Mouse (Mus musculus) Patski (cell line): ENCODE data around the gene Azin2. TPM values are rescaled to one million over a fixed set of nuclear protein-coding genes. Genes with fewer than 3 reads are reported as not detected.

Experiments used
- ATAC-seq: fragments of 100-300 bp; one replicate; pipeline ENCODE4 v1.8.0; 2021
- CTCF ChIA-PET: fragments of 350-600 bp; sonication (Branson Sonifier 250); formaldehyde crosslinking; loops from one replicate; lab custom pipeline; 2022; ENCODE audit warnings: inconsistent platforms; lab: Charles Lee
- POLR2A ChIA-PET: fragments of 350-600 bp; sonication (Branson Sonifier 250); formaldehyde crosslinking; loops from one replicate; lab custom pipeline; 2022; ENCODE audit warnings: antibody characterized with exemption, inconsistent platforms; lab: Charles Lee
- DNase-seq: peaks from one replicate; pipeline ENCODE4 v3.0.0-alpha.2; 2011; ENCODE audit warnings: low read depth, low spot score
- H3K27me3 ChIP-seq: fragments of 371-371 bp; one replicate; pipeline ENCODE4 v1.5.1; 2021
- CTCF ChIP-seq: fragments of 100-300 bp; IDR thresholded peaks from one replicate; pipeline ENCODE4 v1.5.1; 2021
- in situ Hi-C: fragments of 300-500 bp; cut with MboI; formaldehyde crosslinking; loops from 3 replicates; pipeline ENCODE4 v1.11.1; 2018; ENCODE audit warnings: low pct_unique_long_range_greater_than_20kb, mixed read lengths
- polyA plus RNA-seq: library from polyadenylated mRNA; unstranded; gene quantifications from one replicate; pipeline ENCODE4 v1.2.3, GENCODE M21; 2021

The Azin2 gene
- polyA plus RNA-seq, 1 experiment from 2014 or later = 18.0 TPM

DNA sequence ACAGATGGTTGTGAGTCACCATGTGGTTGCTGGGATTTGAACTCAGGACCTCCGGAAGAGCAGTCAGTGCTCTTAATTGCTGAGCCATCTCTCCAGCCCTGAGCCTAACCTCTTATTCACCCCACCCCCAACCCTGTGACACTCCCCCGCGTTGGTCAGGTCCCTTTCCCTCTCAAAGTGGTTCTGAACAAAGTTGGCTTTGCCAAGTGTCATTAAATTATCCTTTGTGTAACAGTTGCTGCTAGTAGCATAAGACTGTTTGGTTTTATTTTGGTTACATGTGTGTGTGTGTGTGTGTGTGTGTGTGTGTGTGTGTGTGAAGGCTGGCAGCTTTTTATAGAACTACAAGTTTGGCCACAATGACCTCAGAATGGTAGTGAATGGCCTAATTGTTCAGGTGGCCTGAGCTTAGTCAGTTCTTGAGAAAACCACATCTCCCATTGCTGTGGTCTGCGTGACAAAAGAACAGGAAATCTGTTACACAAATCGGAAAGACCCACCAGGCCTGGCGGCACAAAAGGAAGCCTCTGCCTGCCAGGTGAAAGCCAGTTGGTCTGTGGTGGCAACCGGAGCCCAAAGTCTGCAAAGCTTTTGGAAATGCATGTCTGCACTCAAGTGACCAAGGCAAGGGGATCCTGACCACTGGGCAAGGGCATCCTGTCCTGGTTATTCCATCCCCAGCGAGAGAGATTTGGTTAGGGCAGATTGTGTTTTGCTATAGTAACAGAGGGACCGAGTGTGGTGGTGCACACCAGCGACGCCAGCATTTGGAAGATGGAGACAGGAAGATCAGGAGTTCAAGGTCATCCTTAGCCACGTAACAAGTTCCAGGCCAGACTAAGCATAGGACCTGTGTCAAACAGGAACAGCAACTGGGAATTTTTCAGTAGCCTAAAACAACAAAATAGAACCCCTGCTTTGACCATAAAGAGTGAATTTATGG is 18.9 kb upstream of the Azin2 start:
- ATAC-seq (no peak), DNase-seq (no peak)
- POLR2A ChIA-PET = no interaction called here
- H3K27me3 ChIP-seq = no peaks in the 10 kb centered on the region
- CTCF ChIA-PET = interaction anchor here (1.0 kb wide), 1 partner anchor 11 kb away, joined by 3 read pairs; the partner anchor contains the start of gene Ak2
- no peak for TF ChIP-seq CTCF
- in situ Hi-C loops = no loop called here

DNA sequence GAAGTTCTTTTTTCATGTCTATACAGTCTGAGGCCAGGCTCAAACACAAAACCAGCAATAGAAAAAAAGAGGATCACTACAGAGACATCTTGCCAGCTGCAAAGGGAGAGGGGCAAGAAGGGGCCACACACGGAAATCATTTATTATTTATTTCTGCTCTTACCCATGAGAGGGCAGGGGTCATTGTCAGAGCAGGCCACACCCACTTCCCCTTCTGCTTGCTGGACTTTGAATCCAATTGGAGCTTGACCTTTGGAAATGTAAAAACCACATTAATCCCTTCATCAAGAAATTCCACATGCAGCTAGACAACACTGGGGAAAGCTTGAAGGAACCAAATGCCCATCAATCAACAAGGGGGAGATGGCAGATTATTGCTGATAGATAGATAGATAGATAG is 16.4 kb upstream of the Azin2 start:
- no peaks in the 10 kb centered on the region for H3K27me3 ChIP-seq
- TF ChIP-seq CTCF = no peak
- CTCF ChIA-PET = no interaction called here
- POLR2A ChIA-PET = no interaction called here
- DNase-seq (no peak), ATAC-seq (no peak)
- in situ Hi-C loops = no loop called here

DNA sequence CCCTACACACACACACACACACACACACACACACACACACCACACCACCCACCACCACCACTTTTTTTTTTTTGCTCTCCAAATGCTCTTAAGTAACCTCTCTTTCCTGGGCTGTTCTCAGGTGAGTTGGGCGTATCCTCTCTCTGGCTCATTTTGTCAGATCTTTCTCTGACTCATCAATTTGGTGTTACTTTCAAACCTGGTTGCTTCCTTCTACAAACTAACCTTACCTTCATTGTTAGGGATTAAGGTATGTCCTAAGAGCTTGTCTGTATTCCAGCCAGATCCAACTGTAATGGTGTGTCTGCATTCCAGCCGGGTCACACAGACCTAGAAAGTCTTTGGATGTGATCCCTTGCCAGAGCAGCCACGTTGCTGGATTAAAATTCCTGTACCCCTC is 15.0 kb upstream of the Azin2 start:
- CTCF ChIA-PET = interaction anchor here (0.9 kb wide), 1 partner anchor 11 kb away, joined by 3 read pairs; no protein-coding TSS in a partner anchor
- in situ Hi-C loops = no loop called here
- H3K27me3 ChIP-seq = no peaks in the 10 kb centered on the region
- ATAC-seq (no peak), DNase-seq (no peak)
- POLR2A ChIA-PET = interaction anchor here (1.1 kb wide), 1 partner anchor 91 kb away, joined by 3 read pairs; no protein-coding TSS in a partner anchor
- no peak for TF ChIP-seq CTCF

DNA sequence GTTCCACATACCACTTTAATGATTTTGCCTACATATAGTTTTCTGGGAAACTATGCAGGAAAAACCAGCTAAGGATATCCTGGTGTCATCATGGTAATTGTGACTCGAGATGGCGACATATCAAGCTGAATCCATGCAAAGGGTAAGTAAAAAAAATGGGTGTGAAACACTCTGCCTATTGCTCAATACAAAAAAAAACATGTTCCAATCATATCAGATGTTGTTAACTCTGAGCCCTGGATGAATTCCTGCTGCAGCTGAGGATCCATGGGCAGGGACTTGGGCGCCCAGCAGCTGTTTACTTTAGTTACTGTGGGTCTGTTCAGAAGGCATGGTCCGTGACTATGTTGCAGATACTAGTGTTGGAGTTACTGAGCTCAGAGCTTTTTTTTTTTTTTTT is 14.3 kb upstream of the Azin2 start:
- ATAC-seq = no peak
- CTCF ChIA-PET = interaction anchor here (0.8 to 1.5 kb wide), 6 partner anchors 12 to 107 kb away, joined by 3 to 4 read pairs (median 3); partner anchors contain the start of gene Ak2
- in situ Hi-C loops = no loop called here
- TF ChIP-seq CTCF = no peak
- POLR2A ChIA-PET = interaction anchor here (0.7 to 1.1 kb wide), 2 partner anchors 15 to 91 kb away, joined by 3 to 5 read pairs; no protein-coding TSS in a partner anchor
- no peak for DNase-seq
- H3K27me3 ChIP-seq = no peaks in the 10 kb centered on the region

DNA sequence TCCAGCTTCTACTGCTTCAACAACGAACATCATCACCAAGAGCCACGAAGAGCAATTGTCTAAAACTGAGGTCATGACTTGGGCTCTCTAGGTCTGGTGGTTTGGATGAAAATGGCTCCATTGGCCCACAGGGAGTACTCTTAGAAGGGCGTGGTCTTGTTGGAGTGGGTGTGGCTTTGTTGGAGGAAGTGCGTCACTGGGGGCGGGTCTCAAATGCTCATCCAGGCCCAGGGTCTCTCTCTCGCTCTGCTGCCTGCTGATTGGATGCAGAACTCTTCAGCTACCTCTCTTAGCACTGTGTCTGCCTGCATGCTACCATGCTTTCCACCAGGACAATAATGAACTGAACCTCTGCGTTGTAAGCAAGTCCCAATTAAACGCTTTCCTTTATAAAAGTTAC is 12.4 kb upstream of the Azin2 start:
- ATAC-seq (no peak), DNase-seq (no peak)
- POLR2A ChIA-PET = no interaction called here
- in situ Hi-C loops = no loop called here
- CTCF ChIA-PET = no interaction called here
- no peak for TF ChIP-seq CTCF
- H3K27me3 ChIP-seq = no peaks in the 10 kb centered on the region

DNA sequence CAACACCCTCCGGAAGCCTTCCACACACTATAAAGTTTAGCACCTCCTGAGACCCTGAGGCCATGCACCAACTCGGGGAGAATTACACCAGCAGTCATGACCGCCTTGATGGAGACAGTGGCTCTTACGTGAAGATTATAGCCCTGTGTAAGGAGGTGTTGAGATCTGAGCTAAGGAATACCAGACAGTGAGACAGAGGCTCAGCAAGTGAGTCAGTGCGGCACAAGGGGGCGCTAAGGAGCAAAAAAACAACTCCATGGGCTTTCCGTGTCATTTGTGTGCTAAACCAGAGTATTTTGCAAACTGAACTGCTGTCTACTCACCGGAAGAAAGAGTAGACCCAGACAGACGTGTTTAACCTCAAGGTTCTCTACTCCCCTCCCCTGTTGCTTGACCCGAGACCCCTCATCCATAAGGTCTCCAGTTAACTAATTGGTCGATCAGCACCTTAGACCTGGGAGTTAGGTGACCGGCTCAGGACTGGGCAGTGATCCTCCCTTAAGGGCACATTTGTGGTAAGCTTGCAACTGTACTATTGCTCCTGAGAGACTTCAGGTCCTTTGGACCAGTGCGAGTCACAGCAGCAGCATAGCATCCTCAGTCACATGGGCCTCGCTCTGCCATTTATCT is 8.9 kb upstream of the Azin2 start:
- DNase-seq = no peak
- ATAC-seq = no peak
- no peak for TF ChIP-seq CTCF
- no peaks in the 10 kb centered on the region for H3K27me3 ChIP-seq
- ChIA-PET POLR2A (interaction anchor here (0.6 to 1.1 kb wide), 2 partner anchors 91 to 112 kb away, joined by 3 read pairs; no protein-coding TSS in a partner anchor), CTCF (interaction anchor here (0.8 to 1.7 kb wide), 11 partner anchors 9 to 116 kb away, joined by 3 to 9 read pairs (median 3); partner anchors contain the start of gene Azin2)
- in situ Hi-C loops = no loop called here

DNA sequence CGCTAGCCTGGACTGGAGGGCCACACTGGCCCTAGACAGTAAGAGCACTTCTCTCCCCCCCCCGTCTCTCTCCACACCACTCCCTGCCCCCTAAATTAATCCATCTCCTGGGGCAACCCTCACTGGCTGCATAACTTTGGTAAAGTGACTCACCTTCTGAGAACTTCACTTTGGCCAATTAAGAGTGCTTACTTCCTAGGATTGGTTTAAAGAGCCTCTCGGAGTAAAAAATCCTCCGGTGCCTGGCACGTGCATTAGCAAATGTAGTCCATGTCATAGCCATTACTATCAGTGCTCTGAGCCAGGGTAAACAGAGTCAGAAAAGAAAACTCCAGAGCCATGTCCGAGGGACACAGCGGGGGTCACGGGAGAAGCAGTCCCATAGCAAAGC is 8.2 kb upstream of the Azin2 start:
- ATAC-seq = no peak
- TF ChIP-seq CTCF = no peak
- in situ Hi-C loops = no loop called here
- DNase-seq = no peak
- H3K27me3 ChIP-seq = no peaks in the 10 kb centered on the region
- CTCF ChIA-PET = interaction anchor here (0.8 to 2.1 kb wide), 13 partner anchors 8 to 116 kb away, joined by 3 to 9 read pairs (median 3); partner anchors contain the start of gene Azin2
- POLR2A ChIA-PET = interaction anchor here (0.6 kb wide), 1 partner anchor 92 kb away, joined by 3 read pairs; no protein-coding TSS in a partner anchor

DNA sequence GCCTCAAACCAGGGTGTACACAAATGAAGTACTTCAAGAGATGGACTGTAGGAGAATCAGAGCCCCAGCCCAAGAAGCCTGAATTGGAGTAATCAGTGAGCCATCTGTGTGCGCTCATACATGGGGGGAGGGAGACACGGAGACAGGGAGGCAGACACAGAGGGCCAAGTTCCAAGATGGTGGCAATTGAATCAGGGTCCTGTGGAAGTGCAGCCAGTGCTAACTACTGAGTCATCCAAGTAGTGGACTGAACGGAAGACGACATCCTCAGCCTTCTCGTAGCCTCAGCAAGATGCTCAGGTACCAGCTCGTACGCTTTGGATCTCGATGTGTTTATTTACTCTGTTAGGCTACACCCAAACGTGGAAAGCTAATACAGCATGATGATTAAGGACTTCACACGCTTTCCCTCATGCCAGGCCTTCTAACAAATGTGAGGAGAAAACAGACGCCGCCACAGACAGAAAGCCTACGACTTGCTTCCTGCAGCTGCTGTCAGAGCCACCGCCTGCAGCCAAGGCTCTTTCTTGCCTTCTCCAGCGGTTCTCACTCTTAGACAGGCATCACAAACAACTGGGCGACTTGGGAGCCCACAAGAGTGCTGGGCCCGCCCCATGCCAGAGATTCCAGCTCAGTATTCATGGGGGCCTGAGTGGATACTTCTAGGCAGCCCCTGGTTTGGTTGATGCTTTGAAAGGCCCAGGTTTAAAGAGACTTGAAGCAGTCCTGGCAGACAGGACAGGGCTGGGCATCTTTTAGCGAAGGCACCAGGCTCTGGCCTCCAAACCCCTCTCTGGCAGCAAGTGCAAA is 7.6 kb upstream of the Azin2 start:
- CTCF ChIA-PET = interaction anchor here (1.0 to 2.1 kb wide), 2 partner anchors 19 to 113 kb away, joined by 3 to 7 read pairs; no protein-coding TSS in a partner anchor
- POLR2A ChIA-PET = interaction anchor here (0.8 kb wide), 1 partner anchor 115 kb away, joined by 3 read pairs; no protein-coding TSS in a partner anchor
- in situ Hi-C loops = no loop called here
- ATAC-seq (no peak), DNase-seq (no peak)
- no peaks in the 10 kb centered on the region for H3K27me3 ChIP-seq
- TF ChIP-seq CTCF = no peak

DNA sequence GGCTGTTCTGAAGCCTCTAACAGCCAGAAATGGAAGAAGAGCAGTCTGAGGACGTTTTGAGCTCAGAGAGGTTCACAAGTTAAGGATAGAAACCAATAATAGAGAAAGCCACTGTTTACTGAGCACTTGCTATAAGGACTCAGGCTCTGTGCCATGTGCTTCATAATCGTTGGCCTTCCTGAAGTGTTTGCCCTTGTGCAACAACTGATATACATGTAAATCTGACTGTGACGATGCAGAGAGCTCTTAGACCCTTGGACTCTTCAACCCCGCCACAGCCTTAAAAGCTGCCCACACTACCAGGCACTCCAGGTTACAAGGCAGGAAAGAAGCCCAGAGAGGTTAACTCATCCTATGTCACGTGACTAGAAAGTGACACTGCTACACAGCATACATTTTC is 6.8 kb upstream of the Azin2 start:
- ChIA-PET POLR2A (no interaction called here), CTCF (interaction anchor here (1.0 to 2.1 kb wide), 2 partner anchors 18 to 114 kb away, joined by 3 to 7 read pairs; no protein-coding TSS in a partner anchor)
- DNase-seq (no peak), ATAC-seq (no peak)
- H3K27me3 ChIP-seq = no peaks in the 10 kb centered on the region
- no peak for TF ChIP-seq CTCF
- in situ Hi-C loops = no loop called here
